Mouse (Mus musculus) myocyte (in vitro differentiated cells): ENCODE results near the gene Ttyh3. TPM values are rescaled to one million over a fixed set of nuclear protein-coding genes. Genes with fewer than 3 reads are reported as not detected.

Experiments
- H3K27me3 ChIP-seq: one replicate; pipeline ENCODE4 v1.6.1; 2011; ENCODE audit not compliant: control insufficient read depth, insufficient read depth, insufficient read length
- H3K36me3 ChIP-seq: one replicate; pipeline ENCODE4 v1.6.1; 2011; ENCODE audit not compliant: control insufficient read depth, insufficient read depth
- H3K4me2 ChIP-seq: one replicate; pipeline ENCODE4 v1.6.1; 2011; ENCODE audit warnings: low read depth, control low read depth
- H3K4me3 ChIP-seq: one replicate; pipeline ENCODE4 v1.5.1; 2011; ENCODE audit warnings: mild to moderate bottlenecking, control low read depth, moderate library complexity
- H3K79me2 ChIP-seq: one replicate; pipeline ENCODE4 v1.6.1; 2011; ENCODE audit not compliant: control insufficient read depth, insufficient read depth
- H3ac ChIP-seq: one replicate; pipeline ENCODE4 v1.6.1; 2011; ENCODE audit not compliant: control insufficient read depth, insufficient read length
- CEBPB ChIP-seq: IDR thresholded peaks from 2 replicates; pipeline ENCODE4 v1.6.1; 2011; ENCODE audit warnings: mild to moderate bottlenecking, moderate library complexity; ENCODE audit not compliant: poor library complexity, insufficient read depth, severe bottlenecking
- E2F4 ChIP-seq: IDR thresholded peaks from one replicate; pipeline ENCODE4 v1.6.1; 2011; ENCODE audit warnings: mild to moderate bottlenecking, control low read depth, moderate library complexity; ENCODE audit not compliant: insufficient read depth
- MAX ChIP-seq: IDR thresholded peaks from one replicate; pipeline ENCODE4 v1.6.1; 2011; ENCODE audit warnings: low read depth, mild to moderate bottlenecking, control low read depth
- MYOD1 ChIP-seq, 3 experiments: IDR thresholded peaks; one replicate each; pipeline ENCODE4 v1.6.1; 2011; ENCODE audit warnings: control low read depth in 2 of 3, low read depth in 2 of 3, mild to moderate bottlenecking in 2 of 3, moderate library complexity in 1 of 3; ENCODE audit not compliant: insufficient read length in 2 of 3, control insufficient read depth in 1 of 3
- MYOG ChIP-seq, 3 experiments: IDR thresholded peaks; one replicate each; pipeline ENCODE4 v1.6.1; 2011; ENCODE audit warnings: control low read depth in 2 of 3, low read depth in 2 of 3, mild to moderate bottlenecking in 2 of 3; ENCODE audit not compliant: insufficient read length in 2 of 3, control insufficient read depth in 1 of 3, insufficient read depth in 1 of 3
- POLR2A ChIP-seq: IDR thresholded peaks from one replicate; pipeline ENCODE4 v1.6.1; 2011; ENCODE audit warnings: low read depth, mild to moderate bottlenecking, control low read depth, moderate library complexity; ENCODE audit not compliant: insufficient read length
- POLR2AphosphoS2 ChIP-seq: IDR thresholded peaks from one replicate; pipeline ENCODE4 v1.6.1; 2011; ENCODE audit warnings: low read depth, control low read depth; ENCODE audit not compliant: insufficient read length
- REST ChIP-seq: IDR thresholded peaks from one replicate; pipeline ENCODE4 v1.6.1; 2011; ENCODE audit warnings: mild to moderate bottlenecking, control low read depth, moderate library complexity; ENCODE audit not compliant: insufficient read depth, insufficient read length
- SRF ChIP-seq: IDR thresholded peaks from one replicate; pipeline ENCODE4 v1.6.1; 2011; ENCODE audit warnings: low read depth; ENCODE audit not compliant: control insufficient read depth, insufficient read length
- TCF12 ChIP-seq: IDR thresholded peaks from one replicate; pipeline ENCODE4 v1.6.1; 2011; ENCODE audit warnings: mild to moderate bottlenecking, control low read depth; ENCODE audit not compliant: poor library complexity, insufficient read depth, severe bottlenecking
- TCF3 ChIP-seq: IDR thresholded peaks from one replicate; pipeline ENCODE4 v1.6.1; 2011; ENCODE audit warnings: low read depth, control low read depth; ENCODE audit not compliant: insufficient read length
- USF1 ChIP-seq: IDR thresholded peaks from one replicate; pipeline ENCODE4 v1.6.1; 2011; ENCODE audit warnings: low read depth, mild to moderate bottlenecking, control low read depth, moderate library complexity
- polyA plus RNA-seq: library from polyadenylated mRNA; unstranded; fragments of >200 nt; fragmentation: generic; extraction: Trizol; gene quantifications from one replicate; pipeline ENCODE4 v1.2.1, GENCODE M21; 2012; ENCODE audit warnings: missing spikeins

The Ttyh3 gene
- polyA plus RNA-seq, 1 experiment: 23.8 TPM

DNA sequence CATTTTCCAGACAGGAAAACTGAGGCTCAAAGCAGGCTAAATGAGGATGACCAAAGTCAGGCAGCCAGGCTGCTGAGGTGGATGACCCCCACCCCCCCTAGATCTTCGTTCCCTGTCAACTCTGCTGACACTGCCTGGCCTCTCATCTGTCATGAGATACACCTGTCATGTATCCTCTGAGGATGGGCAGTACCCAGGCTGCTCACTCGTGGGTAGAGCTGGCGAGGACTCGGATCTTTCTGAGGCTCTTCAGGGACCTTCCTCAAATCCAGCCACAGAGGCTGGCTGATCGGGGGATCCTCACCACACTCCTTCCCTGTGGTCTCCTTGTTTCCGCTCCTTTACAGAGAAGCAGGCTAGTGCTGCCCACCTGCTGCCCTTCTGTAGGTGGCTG is 32.7 kb downstream of the Ttyh3 start:
- H3K4me2 ChIP-seq: no peak overlapping the region
- no peaks in the 10 kb centered on the region for H3K27me3 ChIP-seq
- no peak overlapping the region for H3ac ChIP-seq
- TF ChIP-seq TCF12: no peak
- no peak for TF ChIP-seq E2F4
- TF ChIP-seq POLR2A: no peak
- TF ChIP-seq MYOG (IDR thresholded peaks at IDR 0.05; ENCODE audit: control insufficient read depth in 1 of 3, insufficient read depth in 1 of 3, insufficient read length in 2 of 3, low read depth in 2 of 3): no peak
- TF ChIP-seq REST: no peak
- no peak for TF ChIP-seq SRF
- no peak for TF ChIP-seq MAX
- TF ChIP-seq USF1: no peak
- TF ChIP-seq MYOD1 (IDR thresholded peaks at IDR 0.05; ENCODE audit: control insufficient read depth in 1 of 3, insufficient read length in 2 of 3, low read depth in 2 of 3): no peak
- no peak for TF ChIP-seq CEBPB
- TF ChIP-seq TCF3: no peak
- no peak for TF ChIP-seq POLR2AphosphoS2
- H3K79me2 ChIP-seq: no peaks in the 10 kb centered on the region
- no peak overlapping the region for H3K4me3 ChIP-seq
- no peaks in the 10 kb centered on the region for H3K36me3 ChIP-seq

DNA sequence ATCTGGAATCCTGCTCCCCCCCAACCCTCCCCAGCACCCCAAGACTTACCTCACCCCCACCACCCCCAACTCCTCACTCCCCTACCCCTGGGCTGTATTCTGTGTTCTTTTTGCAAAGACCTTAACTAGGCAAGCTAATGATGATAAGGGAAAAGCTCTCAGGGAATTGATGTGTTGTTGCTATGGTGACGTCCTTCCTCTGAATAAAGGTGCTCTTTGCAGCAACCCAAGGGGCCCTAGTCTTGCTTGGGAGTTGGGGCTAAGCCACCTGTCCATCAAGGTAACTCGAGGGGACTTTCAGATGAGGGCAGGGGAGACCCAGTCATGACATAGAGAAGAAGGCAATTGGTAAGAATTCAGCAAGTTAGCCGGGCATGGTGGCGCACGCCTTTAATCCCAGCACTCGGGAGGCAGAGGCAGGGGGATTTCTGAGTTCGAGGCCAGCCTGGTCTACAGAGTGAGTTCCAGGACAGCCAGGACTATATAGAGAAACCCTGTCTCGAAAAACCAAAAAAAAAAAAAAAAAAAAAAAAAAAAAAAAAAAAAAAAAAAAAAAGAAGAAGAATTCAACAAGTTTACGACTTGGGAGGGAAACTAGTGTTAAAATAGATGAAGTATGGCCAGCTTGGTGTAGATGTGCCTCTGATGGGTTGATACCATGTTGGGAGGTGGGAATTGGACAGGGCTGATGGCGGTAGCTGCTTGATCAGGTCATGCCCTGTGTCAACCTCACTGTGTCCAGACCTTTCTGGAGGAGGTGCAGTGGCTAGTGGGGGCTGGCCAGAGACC is 33.3 kb downstream of the Ttyh3 start:
- no peak overlapping the region for H3ac ChIP-seq
- no peak for TF ChIP-seq TCF3
- TF ChIP-seq MYOG (IDR thresholded peaks at IDR 0.05; ENCODE audit: control insufficient read depth in 1 of 3, insufficient read depth in 1 of 3, insufficient read length in 2 of 3, low read depth in 2 of 3): no peak
- TF ChIP-seq REST: no peak
- TF ChIP-seq E2F4: no peak
- no peak for TF ChIP-seq POLR2A
- no peak for TF ChIP-seq TCF12
- TF ChIP-seq MAX: no peak
- TF ChIP-seq SRF: no peak
- TF ChIP-seq USF1: no peak
- no peak for TF ChIP-seq POLR2AphosphoS2
- no peak for TF ChIP-seq MYOD1 (IDR thresholded peaks at IDR 0.05; ENCODE audit: control insufficient read depth in 1 of 3, insufficient read length in 2 of 3, low read depth in 2 of 3)
- no peak for TF ChIP-seq CEBPB
- H3K4me2 ChIP-seq: no peak overlapping the region
- no peaks in the 10 kb centered on the region for H3K79me2 ChIP-seq
- H3K4me3 ChIP-seq: no peak overlapping the region
- no peaks in the 10 kb centered on the region for H3K27me3 ChIP-seq
- no peaks in the 10 kb centered on the region for H3K36me3 ChIP-seq

DNA sequence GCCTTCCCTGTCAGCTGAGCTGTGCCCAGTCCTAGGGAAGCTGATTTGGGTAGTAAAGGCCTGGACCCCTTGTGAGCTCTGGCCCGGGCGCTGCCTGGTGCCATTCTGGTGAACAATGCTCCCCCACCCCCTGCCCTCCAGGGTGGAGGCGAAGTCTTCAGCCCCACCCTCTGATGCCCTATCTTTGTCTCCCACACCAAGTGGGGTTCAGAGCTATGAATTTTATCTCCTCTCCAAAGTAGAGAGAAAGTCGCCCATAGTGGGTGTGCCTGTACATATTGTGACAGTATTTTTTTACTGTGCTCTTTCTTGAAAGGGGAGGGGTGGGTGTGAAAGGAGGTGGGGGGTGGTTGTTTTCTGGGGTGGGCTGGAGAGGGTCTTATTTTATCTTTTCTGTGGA is 34.0 kb downstream of the Ttyh3 start:
- H3K4me3 ChIP-seq: no peak overlapping the region
- no peaks in the 10 kb centered on the region for H3K27me3 ChIP-seq
- no peaks in the 10 kb centered on the region for H3K36me3 ChIP-seq
- no peak overlapping the region for H3K4me2 ChIP-seq
- no peaks in the 10 kb centered on the region for H3K79me2 ChIP-seq
- H3ac ChIP-seq: no peak overlapping the region
- TF ChIP-seq POLR2AphosphoS2: no peak
- no peak for TF ChIP-seq USF1
- TF ChIP-seq E2F4: no peak
- no peak for TF ChIP-seq REST
- no peak for TF ChIP-seq TCF3
- TF ChIP-seq MYOD1 (IDR thresholded peaks at IDR 0.05; ENCODE audit: control insufficient read depth in 1 of 3, insufficient read length in 2 of 3, low read depth in 2 of 3): no peak
- TF ChIP-seq POLR2A: no peak
- TF ChIP-seq CEBPB: no peak
- no peak for TF ChIP-seq MAX
- no peak for TF ChIP-seq TCF12
- TF ChIP-seq SRF: no peak
- TF ChIP-seq MYOG (IDR thresholded peaks at IDR 0.05; ENCODE audit: control insufficient read depth in 1 of 3, insufficient read depth in 1 of 3, insufficient read length in 2 of 3, low read depth in 2 of 3): no peak

DNA sequence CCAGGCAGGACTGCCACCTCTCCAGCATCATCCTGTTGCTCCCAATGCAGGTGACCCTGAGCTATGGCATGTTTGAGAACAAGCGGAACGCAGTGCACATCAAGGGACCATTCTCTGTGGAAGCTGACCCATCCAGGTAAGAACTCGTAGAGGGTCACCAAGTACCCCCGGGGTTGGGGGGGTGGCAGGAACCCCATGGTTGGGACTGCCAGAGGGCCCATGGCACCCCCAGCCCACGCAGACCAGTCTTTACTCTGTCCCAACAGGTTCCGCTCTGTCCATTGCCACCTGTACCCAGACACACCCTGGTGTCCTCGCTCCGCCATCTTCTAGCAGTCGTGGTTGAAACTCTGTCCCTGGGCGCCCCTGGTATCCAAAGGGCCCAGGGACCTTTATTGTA is 34.7 kb downstream of the Ttyh3 start:
- TF ChIP-seq MYOG (IDR thresholded peaks at IDR 0.05; ENCODE audit: control insufficient read depth in 1 of 3, insufficient read depth in 1 of 3, insufficient read length in 2 of 3, low read depth in 2 of 3): no peak
- no peak for TF ChIP-seq TCF12
- no peak for TF ChIP-seq MAX
- TF ChIP-seq USF1: no peak
- no peak for TF ChIP-seq POLR2AphosphoS2
- no peak for TF ChIP-seq REST
- no peak for TF ChIP-seq POLR2A
- TF ChIP-seq SRF: no peak
- TF ChIP-seq TCF3: no peak
- TF ChIP-seq MYOD1 (IDR thresholded peaks at IDR 0.05; ENCODE audit: control insufficient read depth in 1 of 3, insufficient read length in 2 of 3, low read depth in 2 of 3): no peak
- TF ChIP-seq E2F4: no peak
- TF ChIP-seq CEBPB: no peak
- no peaks in the 10 kb centered on the region for H3K36me3 ChIP-seq
- no peak overlapping the region for H3K4me3 ChIP-seq

More for the DNA sequence above, 34.7 kb downstream of the Ttyh3 start:
- Histone ChIP-seq H3K4me2 (no peak overlapping the region), H3K79me2 (peaks cover 4% of the 10 kb centered on the region), H3K27me3 (no peaks in the 10 kb centered on the region), H3ac (no peak overlapping the region)
